Mouse (Mus musculus): ENCODE measurements at regions not wholly inside any gene's neighbourhood (a gene's known extent, or its start where the extent isn't known, plus 50 kb on each side); places are given as distances from the start of the nearest gene placed in this dataset.
"Not testable (repeated sequence)": the region's sequence is repeated elsewhere in the genome, so short reads cannot be mapped to it uniquely, and the experiment has no call there.

GRCm38 (mm10) chr13:58663316-58663715, 52.6 kb upstream of the Slc28a3 start:
- no peak for ATAC-seq (replicated peaks; ENCODE audit: low FRiP score, poor library complexity, severe bottlenecking)

- peak; percentile 72 for ATAC-seq (replicated peaks; ENCODE audit: low FRiP score, poor library complexity, severe bottlenecking)
These were observed 58.0 kb upstream of the Slc28a3 start for GRCm38 (mm10) chr13:58668664-58669063.

DNA sequence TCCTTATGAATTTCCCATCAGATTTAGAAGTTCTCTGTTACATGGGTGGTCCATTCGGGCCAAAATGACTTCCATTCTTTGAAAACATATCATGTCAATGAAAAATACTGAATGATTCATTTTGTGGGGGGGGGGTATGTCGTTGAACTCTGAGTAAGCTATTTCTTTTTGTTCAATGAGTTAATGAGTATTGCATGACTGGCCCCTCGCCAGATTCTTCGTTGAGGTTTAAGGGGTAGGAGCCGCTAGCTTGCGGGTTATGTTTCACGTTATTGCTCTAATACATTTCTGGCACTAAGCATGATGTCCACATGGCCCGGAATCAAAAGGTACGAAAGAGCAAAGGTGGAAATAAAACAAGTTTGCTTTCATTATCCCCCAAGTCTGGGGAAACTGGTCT, 59.5 kb upstream of the Slc28a3 start:
- no peak for ATAC-seq (replicated peaks; ENCODE audit: low FRiP score, poor library complexity, severe bottlenecking)

DNA sequence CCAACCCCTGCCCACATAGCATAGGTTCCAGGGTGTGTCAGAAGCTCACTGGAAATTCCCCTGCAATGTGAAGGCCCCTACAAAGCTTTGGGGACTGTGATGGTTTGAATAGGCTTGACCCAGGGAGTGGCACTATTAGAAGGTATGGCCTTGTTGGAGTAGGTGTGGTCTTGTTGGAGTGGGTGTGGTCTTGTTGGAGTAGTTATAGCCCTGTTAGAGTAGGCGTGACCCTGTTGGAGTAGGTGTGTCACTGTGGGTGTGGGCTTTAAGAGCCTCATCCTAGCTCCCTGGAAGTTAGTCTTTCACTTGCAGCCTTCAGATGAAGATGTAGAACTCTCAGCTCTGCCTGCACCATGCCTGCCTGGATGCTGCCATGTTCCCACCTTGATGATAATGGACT, 64.9 kb upstream of the Slc28a3 start:
- ATAC-seq (replicated peaks; ENCODE audit: low FRiP score, poor library complexity, severe bottlenecking) = not testable (repeated sequence)

- ATAC-seq (replicated peaks; ENCODE audit: low FRiP score, poor library complexity, severe bottlenecking) = no peak
These were observed 66.8 kb upstream of the Slc28a3 start for GRCm38 (mm10) chr13:58677521-58677920.

GRCm38 (mm10) chr13:58679663-58680062, 69.0 kb upstream of the Slc28a3 start:
- no peak for ATAC-seq (replicated peaks; ENCODE audit: low FRiP score, poor library complexity, severe bottlenecking)

DNA sequence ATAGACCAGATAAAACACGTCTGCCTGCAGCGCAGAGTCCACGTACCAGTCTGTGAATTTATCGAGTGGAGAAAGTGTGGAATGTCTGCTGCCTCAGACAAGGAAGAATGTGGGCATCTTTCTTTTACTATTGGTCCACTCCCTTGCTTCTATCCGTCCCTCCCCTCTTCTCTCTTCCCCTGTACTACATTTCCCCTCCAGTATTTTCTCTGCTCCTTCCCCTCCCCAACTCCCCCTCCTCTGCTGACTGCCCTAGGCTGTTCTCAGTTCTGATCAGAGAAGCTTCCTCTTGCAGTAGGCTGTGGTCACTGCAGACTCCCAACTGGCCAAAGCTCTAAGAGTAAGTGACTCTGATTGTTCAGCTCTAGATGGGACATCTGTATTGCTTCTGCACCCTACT, 76.1 kb upstream of the Slc28a3 start:
- ATAC-seq (replicated peaks; ENCODE audit: low FRiP score, poor library complexity, severe bottlenecking) = no peak

- ATAC-seq (replicated peaks; ENCODE audit: low FRiP score, poor library complexity, severe bottlenecking) = no peak
These were observed 76.9 kb upstream of the Slc28a3 start for GRCm38 (mm10) chr13:58687609-58688008.

DNA sequence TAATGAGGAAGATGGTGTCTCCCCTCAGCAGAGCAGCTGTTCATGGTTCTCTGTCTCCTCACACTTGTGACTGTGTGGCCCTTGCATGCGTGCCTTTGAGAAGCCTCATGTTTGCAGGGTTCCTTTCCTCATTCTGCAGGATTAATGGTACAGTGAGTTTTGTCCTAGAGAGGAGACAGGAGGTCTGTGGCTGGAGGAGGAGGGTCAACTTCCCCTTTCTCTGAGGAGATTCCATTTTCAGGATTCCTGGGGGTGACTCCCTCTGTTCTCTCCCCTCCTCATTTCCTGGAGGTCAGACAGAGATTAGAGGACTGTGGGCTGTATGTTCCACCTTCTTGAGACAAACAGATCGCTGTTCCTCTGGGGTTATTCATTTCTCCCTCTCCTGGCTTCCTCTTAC, 77.6 kb upstream of the Slc28a3 start:
- no peak for ATAC-seq (replicated peaks; ENCODE audit: low FRiP score, poor library complexity, severe bottlenecking)

DNA sequence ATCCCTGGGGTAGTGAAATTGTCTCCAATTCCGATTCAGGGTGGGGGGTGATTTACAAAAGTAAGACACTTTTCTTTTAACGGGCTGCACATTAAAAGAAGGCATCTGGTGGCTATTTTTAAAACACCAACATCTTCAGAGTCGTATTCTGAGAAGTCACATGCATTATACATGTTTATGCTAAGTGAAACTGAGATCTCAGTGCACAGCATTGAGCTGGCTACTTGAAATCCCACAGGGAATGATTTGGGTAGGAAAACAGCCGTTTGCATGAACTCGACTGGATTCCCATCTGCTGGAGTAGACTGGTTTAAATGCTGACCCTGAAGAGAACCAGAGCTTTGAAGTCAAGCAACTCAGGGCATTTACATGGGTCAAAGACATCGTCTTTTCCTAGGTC, 84.0 kb upstream of the Slc28a3 start:
- no peak for ATAC-seq (replicated peaks; ENCODE audit: low FRiP score, poor library complexity, severe bottlenecking)

DNA sequence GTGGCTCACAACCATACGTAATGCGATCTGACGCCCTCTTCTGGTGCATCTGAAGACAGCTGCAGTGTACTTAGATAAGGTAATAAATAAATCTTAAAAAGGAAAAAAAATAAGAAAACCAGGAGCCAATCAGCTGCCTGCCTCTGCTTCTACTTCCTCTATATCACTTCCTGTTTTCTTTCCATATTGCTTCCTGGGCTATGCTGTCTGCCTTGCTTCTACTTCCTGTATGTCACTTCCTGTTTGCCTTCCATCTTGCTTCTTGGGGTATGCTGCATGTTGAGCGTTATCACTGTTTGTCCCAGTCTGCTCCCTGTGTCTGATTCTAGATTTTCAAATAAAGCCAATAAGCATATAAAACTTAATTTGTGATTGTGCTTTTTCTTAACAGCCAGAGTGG, 85.3 kb upstream of the Slc28a3 start:
- no peak for ATAC-seq (replicated peaks; ENCODE audit: low FRiP score, poor library complexity, severe bottlenecking)

DNA sequence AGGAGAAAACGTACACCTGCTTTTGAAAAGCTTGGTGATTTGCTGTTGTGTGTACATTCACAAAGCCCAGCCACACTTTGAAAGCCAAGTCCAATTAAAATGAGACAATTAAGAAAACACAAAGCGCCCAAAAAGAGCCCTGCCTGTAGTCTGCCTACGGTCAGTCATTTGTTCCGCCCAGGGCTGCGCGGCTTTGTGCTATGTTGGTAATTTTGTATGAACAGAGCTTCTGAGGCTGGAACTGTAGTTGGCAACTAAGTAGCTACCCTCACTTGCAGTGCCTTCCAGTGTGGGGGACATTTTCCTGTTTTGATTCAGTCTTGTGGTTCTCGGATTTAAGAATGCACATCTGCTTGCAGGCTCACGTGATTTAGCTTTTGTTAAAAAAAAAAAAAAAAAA, 89.3 kb upstream of the Slc28a3 start:
- ATAC-seq (replicated peaks; ENCODE audit: low FRiP score, poor library complexity, severe bottlenecking) = no peak

DNA sequence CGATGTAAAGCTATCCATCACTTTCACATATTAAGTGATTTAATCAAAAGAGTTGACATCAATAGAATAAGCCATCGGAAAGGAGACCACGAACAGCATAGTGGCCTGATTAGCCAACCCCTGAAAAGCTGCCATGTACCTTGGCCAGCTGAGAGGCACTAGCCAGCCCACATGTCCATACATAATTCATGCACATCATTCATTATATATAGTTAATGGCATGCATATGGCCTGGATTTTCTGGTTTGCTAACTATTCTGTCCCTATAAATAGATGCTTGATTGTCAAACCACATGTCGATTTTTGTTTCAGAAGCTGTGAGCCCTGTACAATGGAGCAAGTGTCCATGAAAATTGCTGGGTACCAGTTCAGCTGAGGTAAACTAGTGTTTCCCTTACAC, 93.5 kb upstream of the Slc28a3 start:
- ATAC-seq (replicated peaks; ENCODE audit: low FRiP score, poor library complexity, severe bottlenecking) = no peak

DNA sequence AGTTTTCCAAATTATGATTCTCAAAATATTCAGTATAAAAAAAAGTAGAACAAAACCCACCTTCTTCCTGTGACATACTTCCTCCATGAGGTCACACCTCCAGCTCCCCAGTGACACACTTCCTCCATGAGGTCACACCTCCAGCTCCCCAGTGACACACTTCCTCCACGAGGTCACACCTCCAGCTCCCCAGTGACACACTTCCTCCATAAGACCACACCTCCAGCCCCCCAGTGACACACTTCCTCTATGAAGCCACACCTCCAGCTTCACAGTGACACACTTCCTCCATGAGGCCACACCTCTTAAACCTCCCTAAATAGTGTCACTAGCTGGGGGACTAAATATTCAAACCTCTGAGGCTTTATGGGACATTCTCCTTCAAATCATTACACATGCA, 89.8 kb upstream of the Ntrk2 start:
- ATAC-seq (replicated peaks; ENCODE audit: low FRiP score, poor library complexity, severe bottlenecking) = no peak

GRCm38 (mm10) chr13:58730500-58731105, 75.8 kb upstream of the Ntrk2 start:
- ATAC-seq (replicated peaks; ENCODE audit: low FRiP score, poor library complexity, severe bottlenecking) = no peak

- no peak for ATAC-seq (replicated peaks; ENCODE audit: low FRiP score, poor library complexity, severe bottlenecking)
These were observed 73.6 kb upstream of the Ntrk2 start for GRCm38 (mm10) chr13:58732776-58733175.

GRCm38 (mm10) chr13:58733615-58734014, 72.8 kb upstream of the Ntrk2 start:
- ATAC-seq (replicated peaks; ENCODE audit: low FRiP score, poor library complexity, severe bottlenecking) = no peak

DNA sequence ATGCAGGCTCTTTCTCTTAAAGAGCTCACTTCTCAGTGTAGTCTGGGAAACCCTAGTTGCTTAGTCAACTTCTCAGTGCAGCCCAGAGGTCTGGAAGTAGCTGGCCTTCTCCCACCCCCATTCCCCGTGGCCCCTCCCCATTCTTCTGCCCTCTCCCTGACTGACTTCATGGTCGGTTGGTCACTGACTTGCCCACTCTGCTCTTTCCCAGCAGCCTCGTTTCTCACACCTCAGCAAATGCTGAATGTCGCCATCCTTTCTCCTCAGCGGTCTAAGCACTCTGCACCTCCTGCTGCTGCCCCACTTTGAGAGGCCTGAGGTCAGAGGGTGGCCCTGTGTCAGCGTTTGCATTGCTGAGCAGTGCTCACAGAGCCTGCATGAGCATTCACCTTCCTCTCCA, 70.8 kb upstream of the Ntrk2 start:
- ATAC-seq (replicated peaks; ENCODE audit: low FRiP score, poor library complexity, severe bottlenecking) = no peak

- no peak for ATAC-seq (replicated peaks; ENCODE audit: low FRiP score, poor library complexity, severe bottlenecking)
These were observed 65.6 kb upstream of the Ntrk2 start for GRCm38 (mm10) chr13:58740731-58741130.

DNA sequence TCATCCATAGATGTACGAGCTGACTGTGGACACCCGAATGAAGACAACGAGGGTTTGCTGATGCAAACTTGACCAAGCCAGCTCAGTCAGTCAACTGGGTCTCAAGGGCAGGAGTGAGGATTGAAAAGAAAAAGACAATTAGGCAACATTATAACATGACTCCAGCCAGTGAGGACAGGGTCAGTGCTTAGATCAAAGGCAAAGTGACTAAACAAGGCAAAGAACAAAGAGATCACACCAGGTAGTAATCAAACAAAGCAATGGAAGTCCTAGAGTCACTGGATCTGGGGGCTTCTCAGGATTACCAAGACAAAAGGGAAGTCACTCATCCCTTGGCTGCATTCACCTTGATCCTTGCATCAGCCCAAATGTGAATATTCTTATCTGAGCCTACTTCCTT, 60.3 kb upstream of the Ntrk2 start:
- no peak for ATAC-seq (replicated peaks; ENCODE audit: low FRiP score, poor library complexity, severe bottlenecking)

GRCm38 (mm10) chr13:58747685-58748084, 58.7 kb upstream of the Ntrk2 start:
- ATAC-seq (replicated peaks; ENCODE audit: low FRiP score, poor library complexity, severe bottlenecking) = no peak

GRCm38 (mm10) chr13:58756125-58756524, 50.2 kb upstream of the Ntrk2 start:
- ATAC-seq (replicated peaks; ENCODE audit: low FRiP score, poor library complexity, severe bottlenecking) = no peak

All from erythroid progenitor cell, adult 5-6 weeks (primary cell).